Mouse (Mus musculus): ENCODE data around the gene Hspa2. TPM values are rescaled to one million over a fixed set of nuclear protein-coding genes. Genes with fewer than 3 reads are reported as not detected.

Hspa2 gene
- polyA plus RNA-seq, 1 experiment from 2014 or later = 16.0 TPM

- under 1% methylated on average over 61 of the region's 96 CpGs for WGBS
- H3K9ac ChIP-seq (ENCODE audit: low read length) = peak within 1 kb of the TSS; percentile 98
- no peaks in the 10 kb centered on the region for H3K27me3 ChIP-seq (ENCODE audit: control insufficient read depth, insufficient read depth, low read length)
- peak within 1 kb of the TSS; percentile 99 for H3K27ac ChIP-seq (ENCODE audit: low read length)
- peak within 1 kb of the TSS; percentile 83 for H3K4me2 ChIP-seq (ENCODE audit: low read depth, low read length)
- H3K36me3 ChIP-seq (ENCODE audit: control insufficient read depth, insufficient read depth) = no peaks in the 10 kb centered on the region
- H3K4me3 ChIP-seq (ENCODE audit: low read length) = peak within 1 kb of the TSS; percentile 91
- peaks cover 53% of the 10 kb centered on the region for H3K4me1 ChIP-seq (ENCODE audit: control insufficient read depth, insufficient read depth, low read length)
- peak; percentile 64 for ATAC-seq (replicated peaks; ENCODE audit: extremely low read depth, insufficient read depth, low FRiP score)
- no peaks in the 10 kb centered on the region for H3K9me3 ChIP-seq (replicated peaks; ENCODE audit: control insufficient read depth, low read length)
These were observed 34.6 kb upstream of the Hspa2 start, which contains the start of gene Zbtb25 for GRCm38 (mm10) chr12:76369206-76369977. TSS of gene Zbtb25 (minus strand) at chr12:76369602.

GRCm38 (mm10) chr12:76369978-76370830 is 33.8 kb upstream of the Hspa2 start, which contains the start of gene Zbtb1:
TSS of gene Zbtb1 (plus strand) at chr12:76370266.
- Histone ChIP-seq H3K36me3 (ENCODE audit: control insufficient read depth, insufficient read depth) (no peaks in the 10 kb centered on the region), H3K27ac (ENCODE audit: low read length) (peak within 1 kb of the TSS; percentile 99), H3K27me3 (ENCODE audit: control insufficient read depth, insufficient read depth, low read length) (no peaks in the 10 kb centered on the region), H3K9ac (ENCODE audit: low read length) (peak within 1 kb of the TSS; percentile 98), H3K9me3 (replicated peaks; ENCODE audit: control insufficient read depth, low read length) (no peaks in the 10 kb centered on the region), H3K4me2 (ENCODE audit: low read depth, low read length) (peak within 1 kb of the TSS; percentile 83), H3K4me3 (ENCODE audit: low read length) (peak within 1 kb of the TSS; percentile 91), H3K4me1 (ENCODE audit: control insufficient read depth, insufficient read depth, low read length) (peaks cover 56% of the 10 kb centered on the region)
- under 1% methylated on average over 92 of the region's 99 CpGs for WGBS
- ATAC-seq (replicated peaks; ENCODE audit: extremely low read depth, insufficient read depth, low FRiP score) = peak; percentile 58

- Histone ChIP-seq H3K9ac (ENCODE audit: low read length) (peak overlapping the region; percentile 98), H3K9me3 (replicated peaks; ENCODE audit: control insufficient read depth, low read length) (no peaks in the 10 kb centered on the region), H3K27me3 (ENCODE audit: control insufficient read depth, insufficient read depth, low read length) (no peaks in the 10 kb centered on the region), H3K4me3 (ENCODE audit: low read length) (peak overlapping the region; percentile 91), H3K4me1 (ENCODE audit: control insufficient read depth, insufficient read depth, low read length) (peaks cover 56% of the 10 kb centered on the region), H3K36me3 (ENCODE audit: control insufficient read depth, insufficient read depth) (no peaks in the 10 kb centered on the region), H3K27ac (ENCODE audit: low read length) (peak overlapping the region; percentile 99), H3K4me2 (ENCODE audit: low read depth, low read length) (peak overlapping the region; percentile 83)
- peak; percentile 71 for ATAC-seq (replicated peaks; ENCODE audit: extremely low read depth, insufficient read depth, low FRiP score)
- 0% methylated on average over 53 of the region's 63 CpGs for WGBS
These were observed 33.0 kb upstream of the Hspa2 start for GRCm38 (mm10) chr12:76370831-76371571.

- no peaks in the 10 kb centered on the region for H3K9me3 ChIP-seq (replicated peaks; ENCODE audit: control insufficient read depth, low read length)
- peak overlapping the region; percentile 99 for H3K27ac ChIP-seq (ENCODE audit: low read length)
- H3K9ac ChIP-seq (ENCODE audit: low read length) = peak overlapping the region; percentile 98
- H3K4me1 ChIP-seq (ENCODE audit: control insufficient read depth, insufficient read depth, low read length) = peaks cover 51% of the 10 kb centered on the region
- no peaks in the 10 kb centered on the region for H3K27me3 ChIP-seq (ENCODE audit: control insufficient read depth, insufficient read depth, low read length)
- ATAC-seq (replicated peaks; ENCODE audit: extremely low read depth, insufficient read depth, low FRiP score) = no peak
- H3K4me2 ChIP-seq (ENCODE audit: low read depth, low read length) = peak overlapping the region; percentile 83
- peak overlapping the region; percentile 91 for H3K4me3 ChIP-seq (ENCODE audit: low read length)
- WGBS = 30% methylated on average over 7 of the region's 7 CpGs
- no peaks in the 10 kb centered on the region for H3K36me3 ChIP-seq (ENCODE audit: control insufficient read depth, insufficient read depth)
These were observed 31.9 kb upstream of the Hspa2 start for GRCm38 (mm10) chr12:76372046-76372445.

GRCm38 (mm10) chr12:76372881-76373818 is 30.8 kb upstream of the Hspa2 start:
- H3K27ac ChIP-seq (ENCODE audit: low read length) = no peak overlapping the region
- no peak overlapping the region for H3K9ac ChIP-seq (ENCODE audit: low read length)
- no peak overlapping the region for H3K4me3 ChIP-seq (ENCODE audit: low read length)

GRCm38 (mm10) chr12:76373991-76374390 is 30.0 kb upstream of the Hspa2 start:
- WGBS = 63% methylated on average over 6 of the region's 6 CpGs
- no peak overlapping the region for H3K4me2 ChIP-seq (ENCODE audit: low read depth, low read length)
- ATAC-seq (replicated peaks; ENCODE audit: extremely low read depth, insufficient read depth, low FRiP score) = no peak
- H3K4me3 ChIP-seq (ENCODE audit: low read length) = no peak overlapping the region
- no peak overlapping the region for H3K27ac ChIP-seq (ENCODE audit: low read length)
- no peak overlapping the region for H3K9ac ChIP-seq (ENCODE audit: low read length)
- H3K27me3 ChIP-seq (ENCODE audit: control insufficient read depth, insufficient read depth, low read length) = no peaks in the 10 kb centered on the region
- H3K36me3 ChIP-seq (ENCODE audit: control insufficient read depth, insufficient read depth) = no peaks in the 10 kb centered on the region
- peaks cover 39% of the 10 kb centered on the region for H3K4me1 ChIP-seq (ENCODE audit: control insufficient read depth, insufficient read depth, low read length)
- no peaks in the 10 kb centered on the region for H3K9me3 ChIP-seq (replicated peaks; ENCODE audit: control insufficient read depth, low read length)

More at GRCm38 (mm10) chr12:76372881-76373818, 30.8 kb upstream of the Hspa2 start:
- no peak for ATAC-seq (replicated peaks; ENCODE audit: extremely low read depth, insufficient read depth, low FRiP score)
- Histone ChIP-seq H3K9me3 (replicated peaks; ENCODE audit: control insufficient read depth, low read length) (no peaks in the 10 kb centered on the region), H3K4me1 (ENCODE audit: control insufficient read depth, insufficient read depth, low read length) (peaks cover 41% of the 10 kb centered on the region), H3K4me2 (ENCODE audit: low read depth, low read length) (peak overlapping the region; percentile 83), H3K27me3 (ENCODE audit: control insufficient read depth, insufficient read depth, low read length) (no peaks in the 10 kb centered on the region), H3K36me3 (ENCODE audit: control insufficient read depth, insufficient read depth) (no peaks in the 10 kb centered on the region)
- WGBS = 80% methylated on average over 5 of the region's 7 CpGs

- WGBS = 70% methylated on average over 4 of the region's 4 CpGs
These were observed 29.1 kb upstream of the Hspa2 start for GRCm38 (mm10) chr12:76374911-76375310.

GRCm38 (mm10) chr12:76375506-76375905 is 28.5 kb upstream of the Hspa2 start:
- no peaks in the 10 kb centered on the region for H3K9me3 ChIP-seq (replicated peaks; ENCODE audit: control insufficient read depth, low read length)
- peaks cover 45% of the 10 kb centered on the region for H3K4me1 ChIP-seq (ENCODE audit: control insufficient read depth, insufficient read depth, low read length)
- no peaks in the 10 kb centered on the region for H3K36me3 ChIP-seq (ENCODE audit: control insufficient read depth, insufficient read depth)
- H3K4me3 ChIP-seq (ENCODE audit: low read length) = no peak overlapping the region
- 51% methylated on average over 3 of the region's 3 CpGs for WGBS
- no peaks in the 10 kb centered on the region for H3K27me3 ChIP-seq (ENCODE audit: control insufficient read depth, insufficient read depth, low read length)
- no peak overlapping the region for H3K9ac ChIP-seq (ENCODE audit: low read length)
- no peak for ATAC-seq (replicated peaks; ENCODE audit: extremely low read depth, insufficient read depth, low FRiP score)
- H3K27ac ChIP-seq (ENCODE audit: low read length) = 0 out of 2 replicates have a peak overlapping the region, but pooled peaks have one; percentile 43
- H3K4me2 ChIP-seq (ENCODE audit: low read depth, low read length) = no peak overlapping the region

More at GRCm38 (mm10) chr12:76374911-76375310, 29.1 kb upstream of the Hspa2 start:
- no peak for ATAC-seq (replicated peaks; ENCODE audit: extremely low read depth, insufficient read depth, low FRiP score)
- Histone ChIP-seq H3K4me3 (ENCODE audit: low read length) (no peak overlapping the region), H3K27me3 (ENCODE audit: control insufficient read depth, insufficient read depth, low read length) (no peaks in the 10 kb centered on the region), H3K27ac (ENCODE audit: low read length) (no peak overlapping the region), H3K4me1 (ENCODE audit: control insufficient read depth, insufficient read depth, low read length) (peaks cover 41% of the 10 kb centered on the region), H3K9me3 (replicated peaks; ENCODE audit: control insufficient read depth, low read length) (no peaks in the 10 kb centered on the region), H3K36me3 (ENCODE audit: control insufficient read depth, insufficient read depth) (no peaks in the 10 kb centered on the region), H3K4me2 (ENCODE audit: low read depth, low read length) (no peak overlapping the region), H3K9ac (ENCODE audit: low read length) (no peak overlapping the region)

Data from heart, embryonic 16.5 days (tissue).